Mouse (Mus musculus): Measurements from ENCODE around the gene Olfr610.
"Not testable (repeated sequence)": the region's sequence is repeated elsewhere in the genome, so short reads cannot be mapped to it uniquely, and the experiment has no call there.

Olfr610 gene

GRCm38 (mm10) chr7:103512022-103512421 lies at the start of gene Olfr610:
Olfr610 (minus strand) TSS chr7:103512122.
- DNase-seq (ENCODE audit: low read depth, low spot score) = no peak

DNA sequence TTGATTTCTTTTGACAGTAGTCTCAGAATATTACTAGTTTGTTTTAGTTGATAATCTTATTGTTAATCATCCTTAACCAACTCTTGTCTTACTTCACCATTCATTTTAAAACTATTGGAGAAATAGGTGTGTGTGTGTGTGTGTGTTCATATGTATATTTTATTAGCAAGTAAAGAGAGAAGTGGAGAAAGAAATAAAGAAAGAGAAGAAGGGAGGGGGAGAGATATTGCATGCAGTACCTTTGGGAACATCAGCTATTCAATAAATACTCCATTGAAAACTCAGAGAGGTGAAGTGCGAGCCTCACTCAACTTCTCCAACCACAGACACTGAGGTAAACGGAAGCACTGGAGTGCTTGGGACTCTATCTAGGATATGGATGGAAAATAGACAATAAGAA lies 43.9 kb upstream of the Olfr610 start, which contains the start of gene Olfr615:
Olfr615 (plus strand) TSS at position 301 of the 400 bp plus-strand sequence.
- no peak for DNase-seq (ENCODE audit: low read depth, low spot score)

DNA sequence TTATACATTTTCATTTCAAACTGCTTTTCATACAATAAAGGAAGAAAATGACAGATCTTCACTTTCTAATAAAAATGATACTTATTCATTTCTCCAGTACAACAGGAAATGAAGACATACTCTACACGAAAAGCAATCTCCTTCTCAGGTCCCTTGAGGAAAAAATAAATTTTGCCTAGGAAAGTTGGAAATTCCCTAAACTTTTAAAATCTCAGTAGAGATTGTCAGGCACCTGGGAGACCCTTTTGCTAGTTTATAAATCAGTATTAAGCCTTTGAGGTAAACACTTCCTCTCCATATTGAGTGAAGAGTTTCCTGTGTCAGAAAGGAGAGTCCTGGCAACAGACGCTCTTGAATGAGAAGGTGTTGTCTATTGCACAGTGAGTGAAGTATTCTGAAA lies 35.9 kb upstream of the Olfr610 start, which contains the start of gene Olfr613:
Olfr613 (plus strand) TSS at position 301 of the 400 bp plus-strand sequence.
- no peak for DNase-seq (ENCODE audit: low read depth, low spot score)

- DNase-seq (ENCODE audit: low read depth, low spot score) = not testable (repeated sequence)
Measured at GRCm38 (mm10) chr7:103542617-103543016, 30.7 kb upstream of the Olfr610 start, which contains the start of gene Olfr612. Olfr612 (minus strand) TSS chr7:103542717.

GRCm38 (mm10) chr7:103520746-103521145 lies 8.8 kb upstream of the Olfr610 start, which contains the start of gene Olfr611:
Olfr611 (minus strand) TSS chr7:103520846.
- DNase-seq (ENCODE audit: low read depth, low spot score) = not testable (repeated sequence)

DNA sequence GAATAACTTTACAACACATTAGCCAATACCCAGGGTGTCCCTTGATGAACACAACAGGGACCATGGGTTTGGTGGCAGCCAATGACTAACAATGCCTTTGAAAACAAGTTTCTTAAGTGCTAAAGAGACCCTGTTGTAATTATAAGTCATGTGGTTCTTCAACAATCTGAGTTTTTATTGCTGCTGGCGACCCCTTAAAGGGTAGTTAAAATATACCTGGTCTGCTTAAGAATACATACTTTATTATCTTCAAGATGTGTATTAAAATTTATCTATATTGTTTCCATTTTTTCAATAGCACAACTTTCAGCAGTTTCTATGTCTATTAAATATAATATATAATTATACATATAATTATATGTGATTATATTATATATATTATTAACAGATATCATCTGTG lies 14.0 kb downstream of the Olfr610 start, which contains the start of gene Olfr609:
Olfr609 (minus strand) TSS at position 101 of the 400 bp plus-strand sequence.
- DNase-seq (ENCODE audit: low read depth, low spot score) = no peak

- not testable (repeated sequence) for DNase-seq (ENCODE audit: low read depth, low spot score)
Measured at GRCm38 (mm10) chr7:103477106-103477505, 34.8 kb downstream of the Olfr610 start.

- DNase-seq (ENCODE audit: low read depth, low spot score) = no peak
Measured at GRCm38 (mm10) chr7:103469577-103469976, 42.3 kb downstream of the Olfr610 start, which contains the start of gene Olfr608. Olfr608 (plus strand) TSS chr7:103469877.

- DNase-seq (ENCODE audit: low read depth, low spot score) = no peak
Measured at GRCm38 (mm10) chr7:103460590-103460989, 51.3 kb downstream of the Olfr610 start.
